Mouse (Mus musculus): ENCODE measurements around the gene Cyp2b9. TPM values are rescaled to one million over a fixed set of nuclear protein-coding genes. Genes with fewer than 3 reads are reported as not detected.

Cyp2b9 gene
- 0.11 TPM in 1 of 2 replicates, not detected in the other for polyA plus RNA-seq (2012; rRNA removed; ENCODE audit: low replicate concordance)

GRCm38 (mm10) chr7:26173111-26173510 is at the start of gene Cyp2b9:
TSS of gene Cyp2b9 (plus strand) at chr7:26173411.

GRCm38 (mm10) chr7:26260034-26260433 is 86.8 kb downstream of the Cyp2b9 start, which contains the start of gene Vmn1r184:
TSS of gene Vmn1r184 (plus strand) at chr7:26260334.

Other genes starting within 250 kb of the Cyp2b9 start
- gene Cyp2b13, start 111.9 kb upstream of the Cyp2b9 start, polyA plus RNA-seq (2012; rRNA removed; ENCODE audit: low replicate concordance): not detected in 2 replicates
- not detected in 2 replicates for gene Vmn1r184, start 86.9 kb downstream of the Cyp2b9 start, polyA plus RNA-seq (2012; rRNA removed; ENCODE audit: low replicate concordance)
- gene Cyp2a4, start 133.8 kb downstream of the Cyp2b9 start, polyA plus RNA-seq (2012; rRNA removed; ENCODE audit: low replicate concordance): not detected in 2 replicates
- gene Nlrp9c, start 230.3 kb downstream of the Cyp2b9 start, polyA plus RNA-seq (2012; rRNA removed; ENCODE audit: low replicate concordance): not detected in 2 replicates

Measured in mammary gland, adult 2 months (tissue).